Mouse (Mus musculus) CH12.LX (cell line): ENCODE measurements around the gene Rnf20.
A peak's percentile ranks its signal among the peaks of the same experiment; 100 is the strongest.

Source experiments
- CTCF ChIP-seq, 2 experiments: IDR thresholded peaks in 1 of 2; conservative IDR thresholded peaks in 1 of 2; 2 replicates each; pipeline ENCODE4 v1.5.1; 2011 to 2012; ENCODE audit warnings: low read depth in 2 of 2, low read length in 2 of 2, improper control_type of control experiment in 1 of 2, inconsistent platforms in 1 of 2, mild to moderate bottlenecking in 1 of 2, moderate library complexity in 1 of 2
- EP300 ChIP-seq: IDR thresholded peaks from 2 replicates; pipeline ENCODE4 v1.6.1; 2011; ENCODE audit warnings: low read length, improper control_type of control experiment
- GABPA ChIP-seq: IDR thresholded peaks from 2 replicates; pipeline ENCODE4 v1.6.1; 2012; ENCODE audit warnings: low read depth, low read length, improper control_type of control experiment, inconsistent platforms; ENCODE audit not compliant: insufficient replicate concordance
- IRF4 ChIP-seq: IDR thresholded peaks from 2 replicates; pipeline ENCODE4 v1.6.1; 2014; ENCODE audit warnings: low read depth, mild to moderate bottlenecking, inconsistent platforms, low read length, improper control_type of control experiment
- JUND ChIP-seq: conservative IDR thresholded peaks from 2 replicates; pipeline ENCODE4 v1.6.1; 2011; ENCODE audit warnings: low read depth, low read length, improper control_type of control experiment
- MEF2A ChIP-seq: IDR thresholded peaks from 2 replicates; pipeline ENCODE4 v1.6.1; 2014; ENCODE audit warnings: low read depth, mild to moderate bottlenecking, inconsistent platforms, low read length, improper control_type of control experiment, borderline replicate concordance
- POLR2A ChIP-seq: IDR thresholded peaks from 2 replicates; pipeline ENCODE4 v1.6.1; 2011; ENCODE audit warnings: low read depth, mild to moderate bottlenecking, improper control_type of control experiment, low read length
- RCOR1 ChIP-seq: conservative IDR thresholded peaks from 2 replicates; pipeline ENCODE4 v1.6.1; 2012; ENCODE audit warnings: low read depth, mild to moderate bottlenecking, inconsistent platforms, low read length, improper control_type of control experiment
- USF2 ChIP-seq: conservative IDR thresholded peaks from 2 replicates; pipeline ENCODE4 v1.6.1; 2011; ENCODE audit warnings: low read depth, low read length, improper control_type of control experiment

DNA sequence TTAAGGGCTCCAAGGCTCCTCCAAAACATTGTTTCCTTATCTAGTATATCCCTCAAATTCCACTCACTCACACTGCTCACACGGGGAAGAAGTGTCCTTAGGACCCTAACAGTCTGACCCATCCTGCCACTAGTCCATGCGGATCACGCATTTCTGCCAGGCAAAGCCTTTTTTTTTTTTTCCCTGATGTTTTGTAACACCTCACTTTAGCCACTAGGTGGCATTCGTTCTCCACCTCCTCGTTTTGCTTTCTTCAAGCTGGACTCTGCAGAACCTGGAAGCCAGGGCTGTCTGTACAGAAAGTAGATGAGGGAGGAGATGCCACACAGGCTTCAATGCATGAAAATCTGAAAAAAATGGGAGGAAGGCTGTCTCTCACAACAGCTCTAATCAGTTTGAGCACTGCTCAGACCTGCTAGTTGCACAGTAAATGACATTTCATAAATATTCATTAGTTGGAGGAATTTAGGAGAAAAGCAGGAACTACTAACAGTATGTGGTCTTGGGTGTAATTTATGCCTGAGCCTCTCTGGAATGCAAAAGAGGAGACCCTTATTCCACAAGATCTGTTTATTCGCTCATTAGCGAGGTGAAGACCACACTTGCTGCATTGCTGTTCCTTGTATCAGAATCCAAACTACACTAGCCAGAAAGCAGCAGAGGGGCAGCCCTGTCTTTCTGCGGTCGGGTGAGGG is 56.9 kb downstream of the Rnf20 start:
- TF ChIP-seq EP300 = no peak
- peak; percentile 79 to 86 for TF ChIP-seq CTCF (conservative IDR thresholded peaks at IDR 0.05 in 1 of 2, IDR thresholded peaks at IDR 0.05 in 1 of 2; ENCODE audit: low read depth in 2 of 2, low read length in 2 of 2)
- TF ChIP-seq POLR2A = no peak
- no peak for TF ChIP-seq MEF2A
- TF ChIP-seq USF2 = no peak
- TF ChIP-seq IRF4 = no peak
- no peak for TF ChIP-seq GABPA
- TF ChIP-seq JUND = no peak
- no peak for TF ChIP-seq RCOR1
